Mouse (Mus musculus) liver, embryonic 14 days (tissue): ENCODE data around the gene Mipep. TPM values are rescaled to one million over a fixed set of nuclear protein-coding genes. Genes with fewer than 3 reads are reported as not detected.

Source experiments
- polyA plus RNA-seq: library from polyadenylated mRNA; depleted of rRNA; stranded (reverse); fragments of >200 nt; gene quantifications from 2 replicates; pipeline ENCODE4 v1.2.3, GENCODE M21; 2012; rRNA removed

Mipep gene
- polyA plus RNA-seq = 7.3 and 8.6 TPM in 2 replicates

DNA sequence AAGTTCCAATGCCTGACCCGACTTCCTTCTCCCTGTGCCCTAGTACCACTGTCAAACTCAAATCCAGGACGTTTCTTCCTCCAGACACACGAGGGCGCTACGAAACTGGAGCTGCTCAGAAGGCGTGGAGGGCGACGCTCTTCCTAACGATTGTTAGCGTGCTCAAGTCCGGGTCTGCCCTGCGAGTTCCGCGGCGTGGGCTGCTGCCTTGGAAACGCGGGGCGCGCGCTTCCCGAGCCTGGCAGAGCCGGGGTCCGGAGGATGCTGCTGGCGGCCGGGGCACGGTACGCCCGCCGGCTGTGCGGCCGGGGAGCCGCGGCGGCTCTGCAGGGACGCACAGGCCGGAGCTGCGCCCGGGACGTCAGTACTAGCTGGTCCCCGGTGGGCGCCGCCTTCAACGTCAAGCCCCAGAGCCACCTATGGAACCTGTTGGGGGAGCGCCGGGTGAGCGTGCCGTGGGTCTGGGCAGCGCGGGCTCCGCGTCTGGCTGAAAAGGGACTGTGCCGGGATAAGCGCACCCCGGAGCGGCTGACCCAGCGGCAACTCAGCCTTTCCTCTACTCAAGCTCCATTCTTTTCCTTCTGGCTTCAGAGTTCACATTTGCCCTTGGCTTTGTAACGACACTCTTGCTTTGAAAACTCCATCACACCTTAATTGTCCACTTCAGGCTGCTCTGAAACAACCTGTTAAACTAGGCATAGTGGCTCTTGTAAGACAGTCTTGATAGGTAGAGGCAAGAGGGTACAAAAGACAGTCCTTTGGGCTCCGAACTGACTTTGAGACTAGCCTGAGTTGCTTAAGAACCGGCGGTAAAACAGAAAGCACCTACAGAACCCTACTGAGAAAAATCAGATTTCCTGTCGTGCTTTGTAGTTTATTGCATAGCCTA, at the start of gene Mipep:
Gene Mipep, plus strand, starts transcription at position 147 of the 889 bp plus-strand sequence.

DNA sequence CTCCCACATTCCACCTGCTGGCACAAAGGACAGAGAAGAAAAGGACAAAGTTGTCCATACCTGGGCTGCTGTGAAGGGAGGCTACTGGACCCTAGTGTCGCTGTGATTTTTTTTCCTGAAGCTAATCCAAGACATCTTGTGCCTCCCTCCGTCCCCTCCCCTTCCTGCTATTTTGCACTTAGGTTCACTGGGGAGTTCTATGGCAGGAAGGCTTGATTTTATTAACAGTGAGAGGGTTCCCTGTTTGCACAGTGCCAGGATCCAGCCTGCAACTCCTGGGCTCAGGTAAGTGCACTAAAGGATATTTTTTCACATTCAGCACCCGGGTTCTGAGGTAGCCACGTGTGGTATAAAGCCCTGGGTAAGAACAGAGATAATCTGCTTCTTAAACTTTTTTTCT, 16.5 kb upstream of the Mipep start, which contains the start of gene C1qtnf9:
Gene C1qtnf9, plus strand, starts transcription at position 251 of the 400 bp plus-strand sequence.

Other genes starting within 250 kb of the Mipep start
- 4.9 and 6.5 TPM in 2 replicates for gene Spata13, start 150.6 kb upstream of the Mipep start, polyA plus RNA-seq
- gene C1qtnf9, start 16.4 kb upstream of the Mipep start, polyA plus RNA-seq = 0.16 and 0.21 TPM in 2 replicates